Mouse (Mus musculus) Muller cell, postnatal 12 days (primary cell): ENCODE measurements around the gene Rundc1.
"Not testable (repeated sequence)": the region's sequence is repeated elsewhere in the genome, so short reads cannot be mapped to it uniquely, and the experiment has no call there.

Experiments used
- DNase-seq: peaks from one replicate; pipeline ENCODE4 v3.0.0-alpha.2; 2015; ENCODE audit errors: inconsistent ontology term

The Rundc1 gene

GRCm38 (mm10) chr11:101424925-101425813, at the start of gene Rundc1, which contains the start of gene Ptges3l:
Rundc1 (plus strand) TSS chr11:101425085.
Ptges3l (minus strand) TSS chr11:101425333.
- peak; percentile 98 for DNase-seq

GRCm38 (mm10) chr11:101378196-101378595, 46.7 kb upstream of the Rundc1 start:
- not testable (repeated sequence) for DNase-seq

- no peak for DNase-seq
Measured at GRCm38 (mm10) chr11:101378926-101379325, 46.0 kb upstream of the Rundc1 start.

DNA sequence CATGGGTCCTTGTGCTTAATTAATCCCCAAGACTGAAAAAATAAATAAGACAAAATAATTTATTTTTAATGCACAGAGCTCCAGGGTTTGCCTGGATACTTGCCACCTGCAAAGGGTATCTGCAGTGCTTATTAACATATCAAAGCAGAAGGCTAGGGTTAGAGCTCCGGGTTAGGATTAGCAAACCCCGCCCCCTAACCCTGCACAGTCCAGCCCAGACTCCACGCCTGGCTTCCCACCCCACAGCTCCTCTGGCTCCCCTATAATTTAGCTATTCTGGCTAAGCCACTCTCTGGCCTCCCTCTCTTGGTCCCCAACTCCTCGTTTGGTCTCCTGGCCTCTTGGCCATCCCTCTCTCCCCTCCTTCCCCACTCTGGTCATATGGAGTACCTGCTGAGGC, 43.1 kb upstream of the Rundc1 start:
- no peak for DNase-seq

DNA sequence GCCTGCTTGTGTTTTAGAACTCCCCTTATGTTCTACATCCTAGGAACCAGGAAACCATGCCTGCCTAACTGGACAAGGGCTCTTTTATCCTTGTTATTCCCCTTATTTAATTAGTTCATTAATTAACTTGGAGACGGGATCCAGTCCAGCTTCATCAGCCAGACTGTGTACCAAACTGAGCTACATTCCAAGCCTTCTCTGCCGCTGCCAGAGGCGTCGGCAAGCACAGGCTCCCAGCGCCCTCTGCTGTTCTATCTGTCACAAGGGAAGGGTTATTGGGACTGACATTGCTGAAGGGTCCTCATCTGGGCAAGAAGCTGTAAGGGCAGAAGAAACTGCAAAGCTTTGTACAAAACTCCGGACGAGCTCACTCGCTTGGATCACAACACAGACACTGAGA, 29.8 kb upstream of the Rundc1 start:
- peak; percentile 77 for DNase-seq

- DNase-seq: no peak
Measured at GRCm38 (mm10) chr11:101415306-101415705, 9.6 kb upstream of the Rundc1 start.

GRCm38 (mm10) chr11:101416433-101417100, 8.3 kb upstream of the Rundc1 start:
- DNase-seq: no peak

- peak; percentile 82 for DNase-seq
Measured at GRCm38 (mm10) chr11:101417101-101417855, 7.6 kb upstream of the Rundc1 start, which contains the start of gene Aarsd1. Aarsd1 (minus strand) TSS chr11:101417615.

DNA sequence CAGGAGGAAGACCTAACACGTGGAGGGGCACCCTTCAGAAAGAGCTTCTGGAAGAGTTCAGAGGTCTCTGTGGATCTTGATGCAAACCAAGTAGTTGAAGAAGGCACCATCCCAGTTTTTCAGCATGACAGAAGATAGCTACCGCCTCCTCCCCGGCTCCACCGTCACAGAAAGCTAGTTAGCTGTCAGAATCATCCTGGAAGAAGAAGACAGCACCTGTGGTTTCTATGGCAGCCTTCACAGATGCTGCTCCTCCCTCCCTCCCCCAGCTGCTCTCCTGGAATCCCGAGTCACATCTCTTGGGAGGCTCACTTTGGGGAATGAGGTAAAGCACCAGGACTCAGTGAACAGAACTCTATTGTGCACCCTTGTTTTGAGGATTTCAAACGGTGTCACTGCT, 5.9 kb upstream of the Rundc1 start:
- DNase-seq: no peak

GRCm38 (mm10) chr11:101419610-101420009, 5.3 kb upstream of the Rundc1 start:
- DNase-seq: no peak

DNA sequence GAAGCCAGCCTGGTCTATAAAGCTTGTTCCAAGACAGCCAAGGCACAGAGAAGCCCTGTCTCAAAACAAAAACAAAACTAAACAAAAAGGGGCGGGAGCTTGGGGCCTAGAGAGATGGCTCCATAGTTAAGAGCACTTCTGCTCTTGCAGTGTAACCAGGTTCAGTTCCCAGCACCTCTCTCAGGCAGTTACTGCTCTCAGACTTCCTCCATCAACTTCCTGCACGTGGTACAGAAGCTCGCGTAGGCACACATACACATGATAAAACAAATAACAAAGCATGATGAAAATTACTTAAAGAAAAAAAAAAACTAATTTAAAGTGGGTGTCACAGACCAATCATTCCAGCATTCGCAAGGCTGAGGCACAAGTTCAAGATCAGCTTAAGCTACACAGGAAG, 4.7 kb upstream of the Rundc1 start:
- no peak for DNase-seq

DNA sequence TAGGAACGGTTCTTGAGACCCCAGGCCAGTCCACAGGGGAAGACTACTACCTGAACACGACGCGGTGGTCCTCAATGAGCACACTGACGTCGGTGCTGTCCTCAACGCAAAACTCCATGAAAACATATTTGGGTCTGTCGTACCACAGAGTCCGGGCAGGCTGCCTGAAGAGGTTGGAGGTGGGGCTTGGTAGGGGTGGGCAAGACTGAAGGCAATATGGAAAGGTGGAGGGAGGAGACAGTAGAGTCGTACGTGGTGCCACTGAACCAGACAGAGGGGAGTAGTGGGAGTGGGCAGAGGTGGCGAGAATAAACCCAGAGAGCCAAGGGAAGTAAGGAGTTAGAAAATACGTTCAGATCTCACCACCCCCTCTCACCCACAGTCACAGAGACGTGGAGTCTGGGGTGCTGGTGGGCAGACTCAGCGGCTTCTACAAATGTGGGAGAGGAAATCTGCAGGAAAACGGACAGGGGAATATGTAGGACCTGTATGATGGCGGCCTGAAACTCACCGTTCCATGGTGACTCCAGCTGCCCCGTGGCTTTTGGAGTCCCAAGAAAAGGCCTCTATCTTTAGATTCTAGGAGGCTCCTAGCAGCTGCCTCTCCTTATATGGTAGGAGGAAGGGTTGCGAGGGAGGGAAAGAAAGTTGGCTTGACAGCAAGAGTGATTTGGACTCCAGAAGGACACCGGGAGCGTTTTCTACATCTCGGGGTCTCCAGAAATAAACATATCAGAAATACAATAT, 607 bp upstream of the Rundc1 start, which contains the start of gene Gm27029:
TSS of gene Gm27029 (minus strand) at position 692 of the 747 bp plus-strand sequence.
- peak; percentile 30 for DNase-seq

DNA sequence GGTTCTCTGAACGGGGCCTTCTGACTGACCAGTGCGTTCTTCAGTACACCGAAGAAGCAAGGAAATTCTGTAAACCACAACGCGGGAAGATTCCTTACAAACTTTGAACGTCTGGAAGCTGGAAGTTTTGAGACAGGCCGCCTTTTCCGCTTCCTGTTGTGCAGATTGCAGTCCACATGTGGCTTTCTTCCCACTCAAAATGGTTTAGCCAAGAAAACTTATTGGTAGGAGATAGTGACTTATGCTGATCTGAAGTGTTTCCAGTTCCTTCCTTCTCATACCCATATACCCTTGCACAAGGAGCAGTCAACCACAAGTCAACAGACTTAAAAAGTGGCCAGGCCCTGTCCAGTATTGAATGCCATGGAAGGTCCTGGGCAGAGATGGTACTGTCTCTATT, 1.3 kb downstream of the Rundc1 start:
- DNase-seq: no peak

- DNase-seq: no peak
Measured at GRCm38 (mm10) chr11:101431327-101431726, 6.4 kb downstream of the Rundc1 start.

DNA sequence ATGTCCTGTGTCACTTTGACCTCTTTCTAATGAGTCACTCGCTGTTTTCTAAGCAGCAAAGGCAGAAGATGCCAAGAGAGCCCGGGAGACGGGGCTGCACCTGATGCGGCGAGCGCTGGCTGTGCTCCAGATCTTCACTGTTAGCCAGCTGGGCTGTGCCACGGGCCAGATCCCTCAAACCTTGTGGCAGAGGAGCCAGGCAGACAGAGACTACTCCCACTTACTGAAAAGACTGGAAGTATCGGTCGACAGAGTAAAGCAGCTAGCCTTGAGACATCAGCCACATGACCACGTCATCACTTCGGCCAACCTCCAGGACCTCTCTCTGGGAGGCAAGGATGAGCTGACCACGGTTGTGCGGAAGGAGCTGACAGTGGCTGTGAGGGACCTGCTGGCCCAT, 8.5 kb downstream of the Rundc1 start:
- DNase-seq: peak; percentile 59

DNA sequence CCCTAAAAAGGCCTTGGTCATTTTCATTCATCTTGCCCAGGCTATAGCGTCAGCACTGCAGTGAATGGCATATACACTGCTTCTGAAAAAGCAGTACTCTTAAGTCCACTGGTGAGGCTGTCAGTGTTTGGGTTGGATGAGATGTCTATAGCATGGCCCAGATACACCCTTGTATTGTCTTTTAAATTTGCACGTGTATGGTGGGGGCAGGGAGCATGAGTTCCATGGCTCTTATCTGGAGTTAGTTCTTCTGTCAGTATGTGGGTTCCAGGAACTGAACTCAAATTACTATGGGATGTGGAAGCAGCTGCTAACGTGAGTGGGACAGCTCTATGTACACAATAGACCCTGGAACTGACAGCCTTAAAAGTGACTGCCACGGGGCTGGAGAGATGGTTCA, 10.9 kb downstream of the Rundc1 start:
- DNase-seq: no peak

DNA sequence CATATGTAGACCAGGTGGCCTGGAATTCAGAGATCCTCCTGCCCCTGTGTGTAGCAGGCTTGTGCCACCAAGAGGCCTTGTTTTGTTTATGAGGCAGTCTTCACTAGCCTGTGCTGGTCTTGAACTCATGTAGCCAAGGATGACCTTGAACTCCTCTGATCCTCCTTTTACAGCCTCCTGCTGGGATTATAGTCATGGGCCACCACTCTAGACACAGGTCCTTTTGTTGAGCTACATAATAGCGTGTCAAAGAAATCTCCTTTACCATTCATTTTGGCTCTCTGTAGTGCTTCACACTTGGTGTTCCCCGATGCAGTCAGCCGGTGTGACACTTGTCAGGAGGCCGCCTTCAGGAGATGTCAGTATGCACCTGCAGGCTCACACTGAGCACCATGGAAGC, 12.0 kb downstream of the Rundc1 start:
- DNase-seq: no peak

DNA sequence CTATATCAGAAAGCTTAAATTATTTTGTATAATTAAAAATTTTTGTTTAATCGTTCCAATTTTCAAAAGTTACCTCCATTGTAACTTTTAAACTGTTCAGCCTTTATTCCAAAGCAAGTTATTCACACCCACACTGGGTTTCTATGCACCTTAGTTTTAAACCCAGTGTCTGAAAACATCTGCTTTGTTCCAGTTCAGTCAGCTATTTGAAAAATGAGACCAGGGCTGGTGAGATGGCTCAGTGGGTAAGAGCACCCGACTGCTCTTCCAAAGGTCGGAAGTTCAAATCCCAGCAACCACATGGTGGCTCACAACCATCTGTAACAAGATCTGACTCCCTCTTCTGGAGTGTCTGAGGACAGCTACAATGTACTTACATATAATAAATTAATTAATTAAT, 13.1 kb downstream of the Rundc1 start:
- not testable (repeated sequence) for DNase-seq

GRCm38 (mm10) chr11:101441450-101442126, 16.7 kb downstream of the Rundc1 start:
- not testable (repeated sequence) for DNase-seq

GRCm38 (mm10) chr11:101442127-101442693, 17.3 kb downstream of the Rundc1 start, which contains the start of gene Rpl27:
Rpl27 (plus strand) TSS chr11:101442298.
- peak; percentile 100 for DNase-seq
